24 mouse cellular contexts compared by ENCODE assay signal in genomic region chr11:94986435-94986834, GRCm38 (mm10). TPM values are rescaled to one million over a fixed set of nuclear protein-coding genes. Genes with fewer than 3 reads are reported as not detected.
DNase-seq lines count a peak whose midpoint lies in the region; ATAC-seq and TF ChIP-seq lines count a peak whose summit lies in the region.
"Had no signal": no experiment of that assay in that cellular context is flagged by ENCODE, and none has a peak within 500 bp of the region (broad histone marks: within the 10 kb centered on the region; RNA-seq: fewer than 3 reads in every experiment).

No protein-coding gene starts in this region.

- no peak overlapping the region for H3K4me3 ChIP-seq in gastrocnemius, adult 2 months
- H3K4me3 ChIP-seq in midbrain, embryonic 10.5 days = no peak overlapping the region
- H3K4me3 ChIP-seq in midbrain, embryonic 13.5 days (replicated peaks) = no peak overlapping the region
- H3K4me3 ChIP-seq: embryonic facial prominence, embryonic 12.5 days; forebrain, embryonic 12.5 days; heart, adult 2 months; heart, embryonic 12.5 days; hindbrain, embryonic 15.5 days had no signal

- no peaks in the 10 kb centered on the region for H3K36me3 ChIP-seq in midbrain, embryonic 10.5 days
- no peaks in the 10 kb centered on the region for H3K36me3 ChIP-seq in midbrain, embryonic 13.5 days
- H3K36me3 ChIP-seq: embryonic facial prominence, embryonic 12.5 days; forebrain, embryonic 12.5 days; heart, embryonic 12.5 days; hindbrain, embryonic 15.5 days had no signal

- 0 out of 2 replicates have a peak overlapping the region, but pooled peaks have one; percentile 93 for H3K27ac ChIP-seq in gastrocnemius, adult 2 months
- H3K27ac ChIP-seq in midbrain, embryonic 10.5 days (replicated peaks) = peak overlapping the region; percentile 67; the same call in 1 of the 2 replicates
- H3K27ac ChIP-seq in midbrain, embryonic 13.5 days = no peak overlapping the region
- H3K27ac ChIP-seq: forebrain, embryonic 12.5 days; heart, adult 2 months; hindbrain, embryonic 15.5 days had no signal

- no peak for ATAC-seq in midbrain, embryonic 13.5 days
- ATAC-seq in granulocyte monocyte progenitor cell, adult 5-6 weeks (replicated peaks; ENCODE audit: poor library complexity, severe bottlenecking) = no peak
- ATAC-seq: forebrain, postnatal 0 days; inflammation-experienced regulatory T-cells, adult 6 months had no signal

- H3K9me3 ChIP-seq in midbrain, embryonic 10.5 days (replicated peaks) = no peaks in the 10 kb centered on the region
- H3K9me3 ChIP-seq in midbrain, embryonic 13.5 days = no peaks in the 10 kb centered on the region
- H3K9me3 ChIP-seq: embryonic facial prominence, embryonic 12.5 days; forebrain, embryonic 12.5 days; heart, embryonic 12.5 days; hindbrain, embryonic 15.5 days had no signal

- no peak for TF ChIP-seq CTCF in gastrocnemius, adult 2 months (IDR thresholded peaks at IDR 0.05)

- intact Hi-C loops in gastrocnemius, adult 2 months (cut with DNase I) = no loop called here

- WGBS in midbrain, embryonic 10.5 days = 78% methylated on average over 2 of the region's 2 CpGs
- 73% methylated on average over 2 of the region's 2 CpGs for WGBS in midbrain, embryonic 13.5 days

- H3K4me2 ChIP-seq in midbrain, embryonic 13.5 days (replicated peaks) = no peak overlapping the region
- H3K4me2 ChIP-seq: embryonic facial prominence, embryonic 12.5 days; forebrain, embryonic 12.5 days; heart, embryonic 12.5 days; hindbrain, embryonic 15.5 days had no signal

- H3K9ac ChIP-seq in midbrain, embryonic 13.5 days (replicated peaks) = no peak overlapping the region
- H3K9ac ChIP-seq: embryonic facial prominence, embryonic 12.5 days; forebrain, embryonic 12.5 days; forebrain, postnatal 0 days; heart, embryonic 12.5 days; hindbrain, embryonic 15.5 days had no signal

- DNase-seq in gastrocnemius, adult 2 months = no peak
- no peak for DNase-seq in gastrocnemius, adult 8-10 months (ENCODE audit: low spot score in 2 of 2)
- DNase-seq in midbrain, embryonic 10.5 days (ENCODE audit: low spot score) = no peak
- DNase-seq in thymus, postnatal 14 days = peak; percentile 60
- DNase-seq in thymus, adult 18-20 months = no peak
- no peak for DNase-seq in embryo, embryonic 9.5 days (ENCODE audit: extremely low spot score)
- DNase-seq: adrenal gland, adult 8-10 months; adrenal gland, postnatal 36 days; cerebellum, adult 2 months; forebrain, postnatal 0 days; gastrocnemius, postnatal 36 days had no signal

- peaks cover 54% of the 10 kb centered on the region for H3K4me1 ChIP-seq in midbrain, embryonic 10.5 days
- H3K4me1 ChIP-seq in midbrain, embryonic 13.5 days (replicated peaks) = peaks cover 21% of the 10 kb centered on the region

- no peaks in the 10 kb centered on the region; the same call in 1 of the 2 replicates for H3K27me3 ChIP-seq in midbrain, embryonic 10.5 days (ENCODE audit: low read depth, poor library complexity, severe bottlenecking)
- H3K27me3 ChIP-seq in midbrain, embryonic 13.5 days = no peaks in the 10 kb centered on the region
- H3K27me3 ChIP-seq: embryonic facial prominence, embryonic 12.5 days; forebrain, embryonic 12.5 days; heart, embryonic 12.5 days; hindbrain, embryonic 15.5 days had no signal

RNA-seq across cellular contexts. Expression of gene Ppp1r9b, which starts 4.4 kb away (rescaled TPM):
- total RNA-seq in gastrocnemius, adult 2 months (2021) = 10 to 100 TPM; 18.3 to 25.7 TPM
- total RNA-seq in gastrocnemius, adult 8-10 months (2022) = 10 to 100 TPM; 15.8 to 23.9 (median 19.4) TPM
- 8.6 and 9.0 TPM in 2 replicates for polyA plus RNA-seq in midbrain, embryonic 10.5 days (2016; fragmentation: Nextera tagmentation; extraction: Ambion mirVana)
- 17.4 and 17.8 TPM in 2 replicates for polyA plus RNA-seq in midbrain, embryonic 13.5 days (2015; fragmentation: Nextera tagmentation; extraction: Ambion mirVana)
- 50.3 and 61.7 TPM in 2 replicates for total RNA-seq in granulocyte monocyte progenitor cell, adult 5-6 weeks (2014; fragmentation: Nextera tagmentation)
- 67.7 and 71.9 TPM in 2 replicates for total RNA-seq in granulocyte monocyte progenitor cell, adult 5-6 weeks (2017)

RNA-seq across cellular contexts. Expression of gene Sgca, which starts 10.3 kb away (rescaled TPM):
- total RNA-seq in gastrocnemius, adult 2 months (2021) = 100 to 1,000 TPM; 252 to 278 TPM
- total RNA-seq in gastrocnemius, adult 8-10 months (2022) = 100 to 1,000 TPM; 272 to 306 (median 288) TPM
- 0.20 TPM in 1 of 2 replicates, not detected in the other for polyA plus RNA-seq in midbrain, embryonic 10.5 days (2016; fragmentation: Nextera tagmentation; extraction: Ambion mirVana)
- polyA plus RNA-seq in midbrain, embryonic 13.5 days (2015; fragmentation: Nextera tagmentation; extraction: Ambion mirVana) = 0.17 TPM in 1 of 2 replicates, not detected in the other
- not detected in 2 replicates for total RNA-seq in granulocyte monocyte progenitor cell, adult 5-6 weeks (2014; fragmentation: Nextera tagmentation)
- not detected in 2 replicates for total RNA-seq in granulocyte monocyte progenitor cell, adult 5-6 weeks (2017)
- total RNA-seq: adrenal gland, adult 8-10 months; adrenal gland, postnatal 36 days; ES-E14; forebrain, postnatal 0 days had no signal
- polyA plus RNA-seq: forebrain, embryonic 12.5 days; inflammation-experienced regulatory T-cells, adult 6 months had no signal

RNA-seq across cellular contexts. Expression of gene Hils1, which starts 19.0 kb away (rescaled TPM):
- total RNA-seq in gastrocnemius, adult 2 months (2021) = not detected
- not detected for total RNA-seq in gastrocnemius, adult 8-10 months (2022)
- not detected in 2 replicates for polyA plus RNA-seq in midbrain, embryonic 10.5 days (2016; fragmentation: Nextera tagmentation; extraction: Ambion mirVana)
- not detected in 2 replicates for polyA plus RNA-seq in midbrain, embryonic 13.5 days (2015; fragmentation: Nextera tagmentation; extraction: Ambion mirVana)
- not detected in 2 replicates for total RNA-seq in granulocyte monocyte progenitor cell, adult 5-6 weeks (2014; fragmentation: Nextera tagmentation)
- not detected in 2 replicates for total RNA-seq in granulocyte monocyte progenitor cell, adult 5-6 weeks (2017)
- total RNA-seq: adrenal gland, adult 8-10 months; adrenal gland, postnatal 36 days; ES-E14; forebrain, postnatal 0 days; gastrocnemius, adult 18-20 months; gastrocnemius, postnatal 36 days; heart, adult 2 months; heart, postnatal 25 days had no signal
- polyA plus RNA-seq: C2C12; cerebellum, adult 2 months; embryonic facial prominence, embryonic 12.5 days; forebrain, embryonic 12.5 days; forebrain, postnatal 0 days; heart, embryonic 12.5 days; hindbrain, embryonic 11.5 days; hindbrain, embryonic 15.5 days; inflammation-experienced regulatory T-cells, adult 6 months had no signal

RNA-seq across cellular contexts. Expression of gene Samd14, which starts 23.2 kb away (rescaled TPM):
- under 1 TPM; 0.28 to 0.42 TPM for total RNA-seq in gastrocnemius, adult 2 months (2021)
- under 1 TPM; 0.24 to 0.62 (median 0.45) TPM for total RNA-seq in gastrocnemius, adult 8-10 months (2022)
- 40.8 and 58.6 TPM in 2 replicates for polyA plus RNA-seq in midbrain, embryonic 10.5 days (2016; fragmentation: Nextera tagmentation; extraction: Ambion mirVana)
- 123 and 141 TPM in 2 replicates for polyA plus RNA-seq in midbrain, embryonic 13.5 days (2015; fragmentation: Nextera tagmentation; extraction: Ambion mirVana)
- 0.34 and 0.49 TPM in 2 replicates for total RNA-seq in granulocyte monocyte progenitor cell, adult 5-6 weeks (2014; fragmentation: Nextera tagmentation)
- total RNA-seq in granulocyte monocyte progenitor cell, adult 5-6 weeks (2017) = 0.05 and 0.65 TPM in 2 replicates

RNA-seq across cellular contexts. Expression of gene Col1a1, which starts 50.4 kb away (rescaled TPM):
- total RNA-seq in gastrocnemius, adult 2 months (2021) = 100 to 1,000 TPM; 154 to 483 TPM
- 10 to 100 TPM; 30.9 to 90.6 (median 45.9) TPM for total RNA-seq in gastrocnemius, adult 8-10 months (2022)
- 85.4 and 177 TPM in 2 replicates for polyA plus RNA-seq in midbrain, embryonic 10.5 days (2016; fragmentation: Nextera tagmentation; extraction: Ambion mirVana)
- polyA plus RNA-seq in midbrain, embryonic 13.5 days (2015; fragmentation: Nextera tagmentation; extraction: Ambion mirVana) = 51.5 and 68.9 TPM in 2 replicates
- total RNA-seq in granulocyte monocyte progenitor cell, adult 5-6 weeks (2014; fragmentation: Nextera tagmentation) = not detected in 2 replicates
- not detected in 2 replicates for total RNA-seq in granulocyte monocyte progenitor cell, adult 5-6 weeks (2017)

Comparison
In these comparisons a context has a peak if more than half of its experiments do, and no peak if none do; other contexts are left out.
1. RNA of gene Sgca, which starts 10.3 kb away (total RNA-seq): 272 to 306 TPM in gastrocnemius, adult 8-10 months and 252 to 278 TPM in gastrocnemius, adult 2 months; not detected in granulocyte monocyte progenitor cell, adult 5-6 weeks; every median in the first group is over 100 times any median in the second.